8 mouse cellular contexts compared by ENCODE assay signal in genomic region chr1:56978151-56978700, GRCm38 (mm10). TPM values are rescaled to one million over a fixed set of nuclear protein-coding genes. Genes with fewer than 3 reads are reported as not detected.
DNase-seq lines count a peak whose midpoint lies in the region; ATAC-seq lines count a peak whose summit lies in the region.

Gene Satb2, minus strand, starts transcription at chr1:56978650.

- H3K9ac ChIP-seq in hindbrain, embryonic 15.5 days, result no peak within 1 kb of the TSS
- no peak within 1 kb of the TSS for H3K9ac ChIP-seq in midbrain, embryonic 12.5 days (replicated peaks)

- no peaks in the 10 kb centered on the region for H3K36me3 ChIP-seq in embryonic facial prominence, embryonic 10.5 days (replicated peaks)
- no peaks in the 10 kb centered on the region for H3K36me3 ChIP-seq in hindbrain, embryonic 15.5 days
- no peaks in the 10 kb centered on the region for H3K36me3 ChIP-seq in midbrain, embryonic 12.5 days

- peak within 1 kb of the TSS; percentile 84 for H3K27ac ChIP-seq in embryonic facial prominence, embryonic 10.5 days (replicated peaks)
- H3K27ac ChIP-seq in hindbrain, embryonic 15.5 days (replicated peaks), result no peak within 1 kb of the TSS
- no peak within 1 kb of the TSS for H3K27ac ChIP-seq in midbrain, embryonic 12.5 days (replicated peaks)

- no peak for ATAC-seq in hindbrain, embryonic 15.5 days (ENCODE audit: low FRiP score, low read depth)
- ATAC-seq in midbrain, embryonic 12.5 days (ENCODE audit: low FRiP score, low read depth), result no peak

- H3K9me3 ChIP-seq in embryonic facial prominence, embryonic 10.5 days, result no peaks in the 10 kb centered on the region
- H3K9me3 ChIP-seq in hindbrain, embryonic 15.5 days, result no peaks in the 10 kb centered on the region
- no peaks in the 10 kb centered on the region for H3K9me3 ChIP-seq in midbrain, embryonic 12.5 days

- H3K27me3 ChIP-seq in embryonic facial prominence, embryonic 10.5 days (replicated peaks; ENCODE audit: low read depth, poor library complexity, severe bottlenecking), result peaks cover 80% of the 10 kb centered on the region
- peaks cover 74% of the 10 kb centered on the region for H3K27me3 ChIP-seq in hindbrain, embryonic 15.5 days
- H3K27me3 ChIP-seq in midbrain, embryonic 12.5 days, result peaks cover 79% of the 10 kb centered on the region

- no peak for DNase-seq in layer of hippocampus, adult 18-20 months (ENCODE audit: low spot score in 2 of 2)
- DNase-seq in layer of hippocampus, adult 9-10 months (ENCODE audit: low spot score), result no peak
- peak; percentile 54 for DNase-seq in embryonic facial prominence, embryonic 10.5 days (ENCODE audit: low spot score)
- DNase-seq in urinary bladder, postnatal 4 days (ENCODE audit: low spot score in 2 of 2), result no peak
- DNase-seq in spleen, postnatal 4 days (ENCODE audit: low spot score in 2 of 2), result no peak
- DNase-seq in frontal cortex, postnatal 25 days (ENCODE audit: low spot score in 2 of 2), result no peak

- H3K4me2 ChIP-seq in hindbrain, embryonic 15.5 days, result peak within 1 kb of the TSS; percentile 56
- H3K4me2 ChIP-seq in midbrain, embryonic 12.5 days (replicated peaks), result peak within 1 kb of the TSS; percentile 44

- under 1% methylated on average over 19 of the region's 19 CpGs for WGBS in embryonic facial prominence, embryonic 10.5 days
- WGBS in hindbrain, embryonic 15.5 days, result 2% methylated on average over 19 of the region's 19 CpGs
- WGBS in midbrain, embryonic 12.5 days, result 1% methylated on average over 19 of the region's 19 CpGs

- H3K4me3 ChIP-seq in embryonic facial prominence, embryonic 10.5 days, result peak within 1 kb of the TSS; percentile 53
- H3K4me3 ChIP-seq in hindbrain, embryonic 15.5 days, result peak within 1 kb of the TSS; percentile 31
- peak within 1 kb of the TSS; percentile 28 for H3K4me3 ChIP-seq in midbrain, embryonic 12.5 days

- H3K4me1 ChIP-seq in embryonic facial prominence, embryonic 10.5 days, result peaks cover 59% of the 10 kb centered on the region
- peaks cover 24% of the 10 kb centered on the region for H3K4me1 ChIP-seq in hindbrain, embryonic 15.5 days (replicated peaks)
- peaks cover 24% of the 10 kb centered on the region for H3K4me1 ChIP-seq in midbrain, embryonic 12.5 days

RNA-seq across cellular contexts. Expression of gene Satb2, which starts in this region (rescaled TPM):
- 10 to 100 TPM; 16.5 to 18.8 TPM for total RNA-seq in layer of hippocampus, adult 18-20 months (2021)
- polyA plus RNA-seq in embryonic facial prominence, embryonic 10.5 days (2016; fragmentation: Nextera tagmentation; extraction: Ambion mirVana), result 9.0 and 11.3 TPM in 2 replicates
- 0.83 and 1.8 TPM in 2 replicates for polyA plus RNA-seq in hindbrain, embryonic 15.5 days (2015; fragmentation: Nextera tagmentation; extraction: Ambion mirVana)
- polyA plus RNA-seq in midbrain, embryonic 12.5 days (2016; fragmentation: Nextera tagmentation; extraction: Ambion mirVana), result 0.99 and 1.2 TPM in 2 replicates
